Mouse (Mus musculus) right cerebral cortex, postnatal 14 days (tissue): ENCODE results near the gene Trio.
A peak's percentile ranks its signal among the peaks of the same experiment; 100 is the strongest.

Experiments used
- DNase-seq: peaks from one replicate; pipeline ENCODE4 v3.0.0; 2022

Trio gene

GRCm38 (mm10) chr15:27822461-27822860 lies 203.2 kb downstream of the Trio start:
- no peak for DNase-seq

DNA sequence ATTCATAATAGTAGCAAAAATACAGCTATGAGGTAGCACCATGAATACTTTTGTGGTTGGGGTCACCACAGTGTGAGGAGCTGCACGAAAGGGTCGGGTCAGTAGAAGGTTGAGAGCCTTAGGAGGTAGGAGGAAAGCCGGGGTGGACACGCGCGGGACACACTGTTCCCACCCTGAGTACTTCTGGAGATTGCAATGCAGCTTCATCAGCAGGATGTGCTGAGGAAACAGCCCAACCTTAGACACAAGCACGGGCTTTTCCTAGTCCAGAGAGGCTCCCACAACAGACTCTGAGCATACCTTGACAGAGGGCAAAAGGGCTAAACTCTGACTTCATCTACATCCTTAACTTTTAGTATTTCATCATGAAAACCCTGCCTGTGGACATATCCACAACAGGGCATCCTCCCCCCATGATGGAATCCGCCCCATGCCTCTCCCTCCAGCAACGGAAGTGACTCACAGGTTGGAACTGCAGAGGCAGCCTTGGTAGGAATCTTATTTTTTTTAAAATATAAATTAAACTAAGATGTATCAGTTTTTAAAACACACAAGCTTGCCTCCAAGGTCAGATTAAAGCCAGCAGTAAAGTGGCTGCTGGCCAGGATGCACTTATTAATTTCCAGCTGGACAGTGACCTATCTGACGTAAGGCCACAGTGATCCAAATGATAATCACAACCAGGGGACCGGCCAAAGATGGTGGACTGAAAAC lies 203.8 kb downstream of the Trio start:
- DNase-seq = no peak

- DNase-seq = no peak
Measured at GRCm38 (mm10) chr15:27817096-27817495, 208.6 kb downstream of the Trio start.

DNA sequence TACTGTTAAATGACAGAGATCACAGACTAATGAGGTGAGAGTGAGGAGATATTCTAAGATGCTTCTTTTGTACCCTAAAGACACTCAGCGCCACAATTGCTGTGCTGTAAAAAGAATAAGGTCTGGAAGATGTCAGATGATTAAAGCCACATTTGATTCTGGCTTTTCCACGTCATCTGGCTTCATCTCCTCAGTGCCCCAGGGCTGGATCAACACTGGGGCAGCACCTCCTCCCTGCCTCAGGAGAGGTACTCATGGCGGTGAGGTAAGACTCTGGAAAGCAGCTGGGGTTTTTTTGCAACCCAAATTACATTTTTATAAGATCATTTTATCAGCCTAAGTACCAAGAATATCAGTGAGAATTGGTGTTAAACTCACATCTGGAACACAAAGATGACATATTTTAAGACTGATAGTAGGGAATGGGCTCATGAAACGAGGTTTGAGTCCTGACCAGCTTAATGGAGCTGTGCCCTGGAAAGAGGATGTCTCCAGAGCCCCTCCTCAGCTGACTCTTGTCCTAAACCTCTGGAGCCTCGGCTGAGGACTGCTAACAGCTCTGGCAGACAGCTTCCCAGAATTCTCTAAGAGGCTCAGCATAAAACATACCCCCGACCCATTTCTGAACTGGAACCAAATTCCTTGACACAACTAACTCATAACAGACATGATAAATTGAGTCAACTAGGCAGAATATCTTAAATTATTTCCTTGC lies 210.8 kb downstream of the Trio start:
- no peak for DNase-seq

- DNase-seq = no peak
Measured at GRCm38 (mm10) chr15:27810793-27811488, 214.7 kb downstream of the Trio start.

GRCm38 (mm10) chr15:27810262-27810661 lies 215.4 kb downstream of the Trio start:
- DNase-seq = no peak

DNA sequence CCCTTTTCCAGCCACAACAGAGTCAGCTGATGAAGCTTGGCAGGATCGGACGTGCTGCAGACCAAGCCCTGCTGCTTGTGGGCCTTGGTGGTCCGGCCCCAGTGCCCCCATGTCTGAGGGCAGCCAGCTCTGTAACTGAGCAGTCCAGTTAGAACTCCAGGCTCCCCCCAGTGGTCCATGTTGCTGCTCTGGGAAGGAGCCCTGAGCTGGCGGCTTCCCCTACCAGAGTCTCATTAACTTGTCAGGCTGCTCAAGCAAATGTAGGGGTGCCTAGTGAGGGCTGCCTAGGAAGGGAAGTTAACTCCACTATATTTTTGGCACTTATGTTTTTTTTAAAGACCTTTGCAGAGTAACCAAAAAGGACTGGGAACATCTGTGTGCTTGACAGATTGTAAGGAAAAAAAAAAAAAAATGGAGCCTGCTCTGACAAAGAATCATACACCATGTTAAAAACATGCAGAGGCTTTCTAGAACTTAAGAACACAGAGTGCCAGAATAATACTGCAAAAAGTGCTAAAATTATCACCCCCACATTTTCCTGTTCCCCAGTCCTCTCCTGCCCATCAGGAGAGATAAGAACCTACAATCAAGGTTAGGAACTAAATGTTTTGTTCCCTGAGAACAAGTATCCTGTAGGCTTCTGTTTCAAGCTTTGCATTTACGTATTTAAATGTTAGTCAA lies 216.9 kb downstream of the Trio start:
- DNase-seq = peak; percentile 66

- no peak for DNase-seq
Measured at GRCm38 (mm10) chr15:27806219-27806618, 219.4 kb downstream of the Trio start.

- no peak for DNase-seq
Measured at GRCm38 (mm10) chr15:27805654-27806053, 220.0 kb downstream of the Trio start.

DNA sequence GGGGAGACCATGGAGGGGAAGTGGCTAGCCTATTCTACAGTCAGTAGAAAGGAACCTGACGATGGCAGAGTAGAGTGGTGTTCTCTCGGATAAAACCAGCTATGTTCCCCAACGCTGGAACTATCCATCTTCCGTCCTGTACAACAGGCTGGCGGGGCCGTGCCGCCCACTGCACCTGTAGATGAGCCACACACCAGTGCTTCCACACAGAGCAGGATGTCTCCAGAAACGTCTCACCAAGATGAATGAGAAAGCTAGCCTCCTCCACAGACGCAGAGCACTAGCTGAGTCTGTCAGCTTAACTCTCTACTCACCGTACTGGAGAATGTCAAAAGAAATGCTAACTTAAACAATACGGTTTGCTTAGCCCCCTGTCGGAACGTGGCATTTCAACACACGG lies 221.2 kb downstream of the Trio start:
- DNase-seq = no peak

GRCm38 (mm10) chr15:27803568-27804345 lies 221.9 kb downstream of the Trio start:
- DNase-seq = no peak

DNA sequence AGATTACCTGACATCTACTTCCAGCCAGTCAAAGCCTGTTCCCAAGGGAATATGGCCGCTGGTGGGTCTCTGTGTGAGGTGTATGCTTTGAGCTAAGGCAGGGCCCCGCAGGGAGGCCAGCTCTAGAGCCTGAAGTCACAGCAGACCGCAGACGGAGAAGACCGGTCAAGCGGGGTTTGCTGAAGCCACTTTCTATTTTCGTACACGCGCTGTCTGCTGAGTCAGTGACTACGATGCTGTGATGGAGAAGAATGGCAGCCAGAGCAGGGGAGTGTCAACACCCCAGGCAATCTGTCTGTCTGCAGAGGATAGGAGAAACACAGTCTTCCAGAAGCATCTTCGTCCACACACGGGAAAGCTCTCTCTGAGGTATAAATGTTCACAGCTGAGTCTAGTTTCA lies 223.4 kb downstream of the Trio start:
- DNase-seq = no peak

- no peak for DNase-seq
Measured at GRCm38 (mm10) chr15:27801177-27801576, 224.5 kb downstream of the Trio start.

- no peak for DNase-seq
Measured at GRCm38 (mm10) chr15:27797480-27798155, 228.0 kb downstream of the Trio start.

DNA sequence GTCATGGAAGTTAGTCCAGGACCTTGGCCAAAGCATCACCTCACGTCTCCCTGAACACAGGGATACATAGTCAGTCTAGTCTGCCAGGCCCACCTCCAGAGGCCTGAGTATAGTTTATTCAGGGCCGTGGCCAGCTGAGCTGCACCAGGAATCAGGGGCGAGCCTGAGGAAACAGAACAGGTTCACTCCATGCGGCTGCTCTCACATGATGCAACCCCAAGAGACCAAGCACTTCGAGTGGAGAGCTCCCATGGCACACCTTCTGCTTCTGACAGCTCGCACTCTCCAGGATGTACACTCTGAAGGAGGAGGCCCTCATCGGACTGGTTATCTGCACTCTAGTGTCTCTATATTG lies 228.8 kb downstream of the Trio start:
- no peak for DNase-seq

GRCm38 (mm10) chr15:27795942-27796867 lies 229.4 kb downstream of the Trio start:
- DNase-seq = no peak

- no peak for DNase-seq
Measured at GRCm38 (mm10) chr15:27793284-27793683, 232.4 kb downstream of the Trio start.

- no peak for DNase-seq
Measured at GRCm38 (mm10) chr15:27792473-27792872, 233.2 kb downstream of the Trio start.

GRCm38 (mm10) chr15:27791141-27791540 lies 234.5 kb downstream of the Trio start:
- DNase-seq = no peak

DNA sequence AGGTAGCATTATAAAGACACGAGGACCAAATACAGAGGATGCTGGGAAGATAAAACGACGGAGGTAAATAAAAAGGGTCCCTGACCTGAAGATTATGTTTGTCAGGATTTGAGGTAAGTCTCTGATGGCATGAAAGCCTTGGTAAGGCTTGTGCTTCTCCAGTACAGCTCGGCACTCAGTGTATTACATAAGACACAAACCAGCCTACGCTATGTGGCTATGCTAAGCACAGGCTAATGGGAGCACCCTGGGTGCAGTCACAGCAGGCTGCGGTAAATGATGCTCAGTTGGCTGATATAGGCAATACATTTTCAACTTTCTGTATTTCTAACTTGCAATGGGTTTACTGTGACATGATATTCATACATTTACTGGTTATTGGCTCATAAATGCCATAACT lies 234.9 kb downstream of the Trio start:
- DNase-seq = no peak

- DNase-seq = no peak
Measured at GRCm38 (mm10) chr15:27789325-27789724, 236.3 kb downstream of the Trio start.
